Mouse (Mus musculus) embryonic facial prominence, embryonic 11.5 days (tissue): Measurements from ENCODE around the gene Lekr1. TPM values are rescaled to one million over a fixed set of nuclear protein-coding genes. Genes with fewer than 3 reads are reported as not detected.

Source experiments
- ATAC-seq: fragments of 200-750 bp; cut with Nextera tagmentation; replicated peaks from 2 replicates; pipeline ENCODE4 v1.8.0; 2017; ENCODE audit warnings: low read depth; ENCODE audit not compliant: insufficient number of reproducible peaks, low FRiP score, low TSS enrichment
- DNase-seq: peaks from one replicate; pipeline ENCODE4 v3.0.0-alpha.2; 2015; ENCODE audit warnings: low spot score
- H3K27ac ChIP-seq: fragments of 300-500 bp; sonication (generic); replicated peaks from 2 replicates; pipeline ENCODE4 v1.5.1; 2014; ENCODE audit warnings: mild to moderate bottlenecking, low read depth, low read length, control low read depth
- H3K27me3 ChIP-seq: fragments of 300-500 bp; sonication (generic); 2 replicates; pipeline ENCODE4 v1.6.1; 2014; ENCODE audit warnings: mild to moderate bottlenecking, low read length, moderate library complexity, mixed read lengths; ENCODE audit not compliant: control insufficient read depth, insufficient read depth
- H3K36me3 ChIP-seq: fragments of 300-500 bp; sonication (generic); replicated peaks from 2 replicates; pipeline ENCODE4 v1.6.1; 2014; ENCODE audit warnings: low read depth, mild to moderate bottlenecking, low read length, moderate library complexity, mixed read lengths; ENCODE audit not compliant: control insufficient read depth, insufficient read depth
- H3K4me1 ChIP-seq: fragments of 300-500 bp; sonication (generic); 2 replicates; pipeline ENCODE4 v1.6.1; 2014; ENCODE audit warnings: low read length, mixed read lengths; ENCODE audit not compliant: control insufficient read depth, insufficient read depth
- H3K4me2 ChIP-seq: fragments of 300-500 bp; sonication (generic); 2 replicates; pipeline ENCODE4 v1.6.1; 2014; ENCODE audit warnings: low read depth, mild to moderate bottlenecking, control low read depth, low read length, moderate library complexity
- H3K4me3 ChIP-seq: fragments of 300-500 bp; sonication (generic); 2 replicates; pipeline ENCODE4 v1.5.1; 2014; ENCODE audit warnings: low read depth, low read length, control low read depth
- H3K9ac ChIP-seq: fragments of 300-500 bp; sonication (generic); replicated peaks from 2 replicates; pipeline ENCODE4 v1.6.1; 2014; ENCODE audit warnings: mild to moderate bottlenecking, control low read depth, low read length
- H3K9me3 ChIP-seq: fragments of 300-500 bp; sonication (generic); replicated peaks from 2 replicates; pipeline ENCODE4 v1.6.1; 2016; ENCODE audit warnings: mild to moderate bottlenecking, low read length, inconsistent platforms, mixed read lengths; ENCODE audit not compliant: control insufficient read depth
- WGBS: fragments of 180-500 bp; shearing (Covaris S2); extraction: QIAGEN DNeasy Blood & Tissue Kit; methylation state at CpG from one replicate; pipeline ENCODE4 v1.1.7; 2014; 5-methylcytosine and 5-hydroxymethylcytosine counted together
- polyA plus RNA-seq: library from polyadenylated mRNA; unstranded; fragments of >200 nt; fragmentation: Nextera tagmentation; extraction: Ambion mirVana; gene quantifications from 2 replicates; pipeline ENCODE4 v1.2.1, GENCODE M21; 2014

The Lekr1 gene
- polyA plus RNA-seq, 1 experiment from 2014 or later: 9.3 TPM

- Histone ChIP-seq H3K27me3 (no peaks in the 10 kb centered on the region), H3K4me1 (no peaks in the 10 kb centered on the region), H3K36me3 (no peaks in the 10 kb centered on the region), H3K9ac (no peak overlapping the region), H3K9me3 (no peaks in the 10 kb centered on the region), H3K4me2 (no peak overlapping the region), H3K27ac (no peak overlapping the region), H3K4me3 (no peak overlapping the region)
- WGBS: 41% methylated on average over 16 of the region's 16 CpGs
- DNase-seq: no peak
- ATAC-seq: no peak
Measured at GRCm38 (mm10) chr3:65830801-65831200, 164.8 kb downstream of the Lekr1 start.

- no peak for DNase-seq
- no peak overlapping the region for H3K9ac ChIP-seq
- no peaks in the 10 kb centered on the region for H3K9me3 ChIP-seq
- ATAC-seq: no peak
- no peaks in the 10 kb centered on the region for H3K4me1 ChIP-seq
- H3K27me3 ChIP-seq: no peaks in the 10 kb centered on the region
- 68% methylated on average over 7 of the region's 7 CpGs for WGBS
- H3K4me3 ChIP-seq: no peak overlapping the region
- no peaks in the 10 kb centered on the region for H3K36me3 ChIP-seq
- no peak overlapping the region for H3K27ac ChIP-seq
- no peak overlapping the region for H3K4me2 ChIP-seq
Measured at GRCm38 (mm10) chr3:65832398-65832797, 166.4 kb downstream of the Lekr1 start.

GRCm38 (mm10) chr3:65836435-65836834, 170.4 kb downstream of the Lekr1 start:
- Histone ChIP-seq H3K27ac (no peak overlapping the region), H3K27me3 (no peaks in the 10 kb centered on the region), H3K4me2 (no peak overlapping the region), H3K4me3 (no peak overlapping the region), H3K9ac (no peak overlapping the region), H3K36me3 (no peaks in the 10 kb centered on the region), H3K4me1 (no peaks in the 10 kb centered on the region), H3K9me3 (no peaks in the 10 kb centered on the region)
- ATAC-seq (no peak), DNase-seq (no peak)
- WGBS: 80% methylated on average over 5 of the region's 5 CpGs

DNA sequence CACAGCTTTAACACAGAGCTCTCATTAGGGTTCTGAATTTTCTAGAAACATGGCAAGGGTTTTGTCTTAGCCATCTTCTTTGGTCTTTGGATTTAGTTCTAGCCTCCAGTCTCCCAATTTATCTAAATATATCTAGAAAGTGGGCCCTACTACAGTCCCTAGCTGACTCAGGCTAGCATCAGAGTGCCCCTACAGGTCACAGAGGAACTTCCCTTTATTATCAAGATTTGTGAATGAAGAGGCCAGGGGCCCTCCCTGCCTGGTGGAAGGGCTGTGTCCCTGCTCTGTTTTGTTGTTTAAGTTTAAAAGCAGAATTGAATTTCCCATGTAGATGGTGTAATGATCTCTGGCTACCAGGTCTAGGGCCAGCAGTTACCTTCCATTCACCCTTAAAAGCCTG, 173.6 kb downstream of the Lekr1 start:
- no peak for DNase-seq
- H3K4me2 ChIP-seq: no peak overlapping the region
- H3K4me1 ChIP-seq: no peaks in the 10 kb centered on the region
- H3K9ac ChIP-seq: no peak overlapping the region
- no peak overlapping the region for H3K27ac ChIP-seq
- ATAC-seq: no peak
- H3K36me3 ChIP-seq: no peaks in the 10 kb centered on the region
- H3K9me3 ChIP-seq: no peaks in the 10 kb centered on the region
- H3K27me3 ChIP-seq: no peaks in the 10 kb centered on the region
- H3K4me3 ChIP-seq: no peak overlapping the region

DNA sequence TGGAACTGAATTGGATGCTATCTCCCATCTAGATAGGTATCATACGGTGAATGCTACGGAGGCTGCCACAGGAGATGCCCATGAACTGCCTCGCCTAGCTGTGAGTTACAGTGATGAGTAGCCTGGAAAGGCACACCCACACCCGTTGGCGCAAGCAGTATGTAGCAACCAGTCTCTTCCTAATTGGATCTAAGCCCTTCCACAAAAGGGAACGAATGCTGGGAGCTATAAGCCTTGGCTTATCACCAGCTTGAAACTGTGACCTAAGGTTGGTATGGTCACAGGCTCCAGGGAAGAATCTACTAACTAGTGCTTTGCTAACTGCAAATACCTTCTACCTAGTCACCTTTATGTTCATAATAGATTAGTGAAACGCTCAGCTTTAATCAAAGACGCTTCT, 175.1 kb downstream of the Lekr1 start:
- DNase-seq (no peak), ATAC-seq (no peak)
- Histone ChIP-seq H3K9ac (no peak overlapping the region), H3K4me1 (no peaks in the 10 kb centered on the region), H3K4me2 (no peak overlapping the region), H3K9me3 (no peaks in the 10 kb centered on the region), H3K4me3 (no peak overlapping the region), H3K27ac (no peak overlapping the region), H3K36me3 (no peaks in the 10 kb centered on the region), H3K27me3 (no peaks in the 10 kb centered on the region)
- WGBS: 86% methylated on average over 8 of the region's 8 CpGs

DNA sequence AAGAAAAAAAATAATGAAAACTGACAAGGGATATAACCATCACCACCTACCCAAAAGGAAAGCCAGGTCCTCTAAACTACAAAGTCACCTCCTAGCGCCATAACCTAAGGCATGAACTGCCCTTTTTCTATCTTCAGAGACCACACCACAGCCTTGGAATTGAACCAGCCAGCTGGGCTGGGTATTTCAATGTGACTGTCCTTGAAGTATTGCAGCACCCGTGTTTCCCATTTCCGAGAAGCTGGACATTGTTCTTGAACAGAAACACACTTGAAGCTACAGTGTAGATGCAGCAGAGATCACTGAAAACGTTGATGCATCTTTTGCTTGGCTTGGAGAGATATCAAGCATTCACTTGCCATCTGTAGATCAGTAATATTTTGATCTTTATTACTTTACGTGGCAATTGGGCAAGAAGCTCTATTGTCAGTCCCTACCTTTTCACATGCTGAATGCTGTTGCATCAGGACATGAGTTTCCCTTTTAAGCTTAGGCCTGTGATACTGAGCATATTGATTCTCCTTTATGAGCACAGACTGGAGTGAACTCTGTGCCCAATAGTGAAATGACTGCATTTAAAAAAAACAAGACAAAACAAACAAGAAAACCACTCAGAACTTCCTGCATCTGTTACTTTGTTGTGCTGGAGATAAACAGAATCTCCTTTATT, 176.6 kb downstream of the Lekr1 start:
- ATAC-seq (no peak), DNase-seq (no peak)
- Histone ChIP-seq H3K4me2 (no peak overlapping the region), H3K27me3 (no peaks in the 10 kb centered on the region), H3K36me3 (no peaks in the 10 kb centered on the region), H3K4me1 (no peaks in the 10 kb centered on the region), H3K9ac (no peak overlapping the region), H3K4me3 (no peak overlapping the region), H3K27ac (no peak overlapping the region), H3K9me3 (no peaks in the 10 kb centered on the region)
- 85% methylated on average over 5 of the region's 5 CpGs for WGBS

- WGBS: 70% methylated on average over 4 of the region's 4 CpGs
- H3K4me1 ChIP-seq: no peaks in the 10 kb centered on the region
Measured at GRCm38 (mm10) chr3:65843185-65843552, 177.1 kb downstream of the Lekr1 start.

GRCm38 (mm10) chr3:65844302-65844701, 178.3 kb downstream of the Lekr1 start:
- WGBS: 90% methylated on average over 10 of the region's 10 CpGs
- DNase-seq: no peak
- Histone ChIP-seq H3K4me3 (no peak overlapping the region), H3K27me3 (no peaks in the 10 kb centered on the region), H3K4me1 (no peaks in the 10 kb centered on the region), H3K9ac (no peak overlapping the region), H3K27ac (no peak overlapping the region), H3K4me2 (no peak overlapping the region), H3K36me3 (no peaks in the 10 kb centered on the region), H3K9me3 (no peaks in the 10 kb centered on the region)
- ATAC-seq: no peak

More at GRCm38 (mm10) chr3:65843185-65843552, 177.1 kb downstream of the Lekr1 start:
- Histone ChIP-seq H3K9ac (no peak overlapping the region), H3K27me3 (no peaks in the 10 kb centered on the region), H3K4me3 (no peak overlapping the region), H3K27ac (no peak overlapping the region), H3K9me3 (no peaks in the 10 kb centered on the region), H3K4me2 (no peak overlapping the region), H3K36me3 (no peaks in the 10 kb centered on the region)
- ATAC-seq (no peak), DNase-seq (no peak)
